Mouse (Mus musculus) ES-E14 (cell line): ENCODE results near the gene Hrk. TPM values are rescaled to one million over a fixed set of nuclear protein-coding genes. Genes with fewer than 3 reads are reported as not detected.

Source experiments
- DNase-seq: peaks from one replicate; pipeline ENCODE4 v3.0.0-alpha.2; 2013; ENCODE audit warnings: low read depth, low spot score
- H3K27ac ChIP-seq: 2 replicates; pipeline ENCODE4 v1.5.1; 2012; ENCODE audit warnings: low read depth, mild to moderate bottlenecking, low read length, moderate library complexity, mixed read lengths; ENCODE audit not compliant: poor library complexity, insufficient read depth, severe bottlenecking
- H3K36me3 ChIP-seq: 2 replicates; pipeline ENCODE4 v1.6.1; 2012; ENCODE audit warnings: mild to moderate bottlenecking, low read length, moderate library complexity, mixed read lengths; ENCODE audit not compliant: control insufficient read depth, poor library complexity, insufficient read depth, severe bottlenecking
- H3K4me1 ChIP-seq, 2 experiments: fragments of 150-350 bp in 1 of 2; sonication (generic) in 1 of 2; 2 replicates each; pipeline ENCODE4 v1.6.1; 2012; ENCODE audit warnings: low read length in 2 of 2, mild to moderate bottlenecking in 1 of 2, mixed read lengths in 1 of 2; ENCODE audit not compliant: control insufficient read depth in 2 of 2, insufficient read depth in 2 of 2, poor library complexity in 1 of 2
- H3K4me3 ChIP-seq, 2 experiments: fragments of 150-350 bp in 1 of 2; sonication (generic) in 1 of 2; 2 replicates each; pipeline ENCODE4 v1.5.1; 2012; ENCODE audit warnings: low read length in 2 of 2, low read depth in 1 of 2, mild to moderate bottlenecking in 1 of 2, mixed read lengths in 1 of 2; ENCODE audit not compliant: insufficient read depth in 1 of 2, poor library complexity in 1 of 2, severe bottlenecking in 1 of 2
- H3K9ac ChIP-seq: 2 replicates; pipeline ENCODE4 v1.6.1; 2012; ENCODE audit warnings: low read depth, mild to moderate bottlenecking, low read length, mixed read lengths; ENCODE audit not compliant: poor library complexity, insufficient read depth, severe bottlenecking
- H3K9me3 ChIP-seq: fragments of 150-350 bp; sonication (generic); 2 replicates; pipeline ENCODE4 v1.6.1; 2012; ENCODE audit warnings: low read depth, mild to moderate bottlenecking, low read length; ENCODE audit not compliant: control insufficient read depth, insufficient read depth
- CHD2 ChIP-seq: IDR thresholded peaks from 2 replicates; pipeline ENCODE4 v1.6.1; 2014; ENCODE audit warnings: mild to moderate bottlenecking, low read depth, low read length, inconsistent platforms
- HCFC1 ChIP-seq: IDR thresholded peaks from 2 replicates; pipeline ENCODE4 v1.6.1; 2012; ENCODE audit warnings: low read length, inconsistent platforms, borderline replicate concordance; ENCODE audit not compliant: insufficient read depth
- MAFK ChIP-seq: IDR thresholded peaks from 2 replicates; pipeline ENCODE4 v1.6.1; 2014; ENCODE audit warnings: mild to moderate bottlenecking, low read depth, low read length, inconsistent platforms; ENCODE audit not compliant: insufficient read depth
- ZC3H11A ChIP-seq: IDR thresholded peaks from 2 replicates; pipeline ENCODE4 v1.6.1; 2012; ENCODE audit warnings: low read depth, mild to moderate bottlenecking, inconsistent platforms, low read length, borderline replicate concordance
- ZNF384 ChIP-seq: IDR thresholded peaks from 2 replicates; pipeline ENCODE4 v1.6.1; 2012; ENCODE audit warnings: low read depth, low read length, inconsistent platforms
- in situ Hi-C, 2 experiments: fragments of 600-800 bp; cut with MboI; formaldehyde crosslinking; loops; one replicate each; pipeline ENCODE4 v1.15.1; 2025; ENCODE audit warnings: low sequenced_read_pairs in 2 of 2, inconsistent platforms in 1 of 2; ENCODE audit not compliant: unreplicated experiment in 2 of 2
- total RNA-seq: library from RNA; depleted of rRNA; stranded (reverse); fragments of 300-350 nt; gene quantifications from 2 replicates; pipeline ENCODE4 v1.2.3, GENCODE M21; 2012

Gene Hrk
- total RNA-seq, 1 experiment: 0.36 TPM

GRCm38 (mm10) chr5:118145458-118145857, 19.0 kb upstream of the Hrk start:
- Histone ChIP-seq H3K4me3 (no peak overlapping the region), H3K9ac (no peak overlapping the region), H3K4me1 (peaks cover 0 to 2% of the 10 kb centered on the region in 2 experiments; a peak in 1 of 4 replicates), H3K27ac (no peak overlapping the region), H3K36me3 (peaks cover 8% of the 10 kb centered on the region; the same call in 1 of the 2 replicates), H3K9me3 (no peaks in the 10 kb centered on the region)
- no peak for DNase-seq
- in situ Hi-C loops: no loop called here
- TF ChIP-seq HCFC1 (no peak), ZC3H11A (no peak), CHD2 (no peak), MAFK (no peak), ZNF384 (no peak)

GRCm38 (mm10) chr5:118145999-118146679, 18.3 kb upstream of the Hrk start:
- Histone ChIP-seq H3K9ac (no peak overlapping the region), H3K4me3 (no peak overlapping the region), H3K4me1 (peaks cover 0 to 2% of the 10 kb centered on the region in 2 experiments; a peak in 1 of 4 replicates), H3K36me3 (peaks cover 8% of the 10 kb centered on the region; the same call in 1 of the 2 replicates), H3K27ac (no peak overlapping the region), H3K9me3 (no peaks in the 10 kb centered on the region)
- DNase-seq: no peak
- no peak for TF ChIP-seq MAFK
- no peak for TF ChIP-seq HCFC1
- TF ChIP-seq ZNF384: no peak
- no peak for TF ChIP-seq ZC3H11A
- TF ChIP-seq CHD2: no peak
- in situ Hi-C loops: no loop called here

- H3K36me3 ChIP-seq: peaks cover 4% of the 10 kb centered on the region; the same call in 1 of the 2 replicates
Observed at GRCm38 (mm10) chr5:118147264-118147663, 17.2 kb upstream of the Hrk start.

DNA sequence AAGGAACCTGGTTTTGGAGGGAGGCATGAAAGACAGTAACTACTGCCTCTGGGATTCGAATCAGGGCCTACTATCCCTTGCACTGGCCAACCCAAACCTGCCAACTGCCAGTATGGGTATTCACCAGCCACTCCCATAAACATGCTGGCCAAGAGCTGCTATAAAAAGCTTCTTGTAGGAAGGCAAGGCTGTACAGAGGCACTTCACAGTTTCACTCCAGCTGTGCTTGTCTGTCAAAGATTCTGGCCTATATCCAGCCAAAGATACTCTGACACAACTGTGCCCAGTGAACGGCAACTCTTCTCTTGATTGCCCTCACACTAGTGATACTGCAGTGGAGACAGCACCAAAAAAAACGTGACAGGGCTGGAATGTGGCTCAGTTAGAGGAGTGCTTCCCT, 14.7 kb upstream of the Hrk start:
- TF ChIP-seq ZNF384: no peak
- no peak for TF ChIP-seq MAFK
- no peak for TF ChIP-seq HCFC1
- no peak for TF ChIP-seq ZC3H11A
- no peak for TF ChIP-seq CHD2
- no peaks in the 10 kb centered on the region for H3K9me3 ChIP-seq
- in situ Hi-C loops: loop anchor here in 1 of 2 experiments (25.0 kb wide), 1 partner anchor 1513 kb away; the partner anchor contains the start of gene Tbx3
- DNase-seq: no peak
- H3K36me3 ChIP-seq: no peaks in the 10 kb centered on the region; the same call in 1 of the 2 replicates
- H3K4me1 ChIP-seq: peaks cover 0 to 2% of the 10 kb centered on the region in 2 experiments; a peak in 2 of 4 replicates
- no peak overlapping the region for H3K4me3 ChIP-seq
- H3K27ac ChIP-seq: no peak overlapping the region
- no peak overlapping the region for H3K9ac ChIP-seq

More at GRCm38 (mm10) chr5:118147264-118147663, 17.2 kb upstream of the Hrk start:
- in situ Hi-C loops: no loop called here
- H3K4me1 ChIP-seq: peaks cover 0 to 2% of the 10 kb centered on the region in 2 experiments; a peak in 1 of 4 replicates
- H3K4me3 ChIP-seq: no peak overlapping the region
- TF ChIP-seq MAFK (no peak), HCFC1 (no peak), CHD2 (no peak), ZC3H11A (no peak), ZNF384 (no peak)
- H3K9me3 ChIP-seq: no peaks in the 10 kb centered on the region
- no peak for DNase-seq
- H3K9ac ChIP-seq: no peak overlapping the region
- H3K27ac ChIP-seq: no peak overlapping the region
